Mouse (Mus musculus): ENCODE measurements at regions not wholly inside any gene's neighbourhood (a gene's known extent, or its start where the extent isn't known, plus 50 kb on each side); places are given as distances from the start of the nearest gene placed in this dataset.

- TF ChIP-seq CTCF (IDR thresholded peaks at IDR 0.05; ENCODE audit: low read depth), result no peak
- TF ChIP-seq EP300 (IDR thresholded peaks at IDR 0.05; ENCODE audit: low read depth), result no peak
These were observed 451.2 kb downstream of the Prdm2 start for GRCm38 (mm10) chr4:142761577-142761976.

All from liver, embryonic 14.5 days (tissue).